Mouse (Mus musculus): ENCODE results near the gene Adamts3.

The Adamts3 gene

GRCm38 (mm10) chr5:89709459-89709858 lies 173.7 kb downstream of the Adamts3 start:
- no peak for DNase-seq (ENCODE audit: low spot score)

GRCm38 (mm10) chr5:89704264-89704663 lies 178.9 kb downstream of the Adamts3 start:
- peak; percentile 27 for DNase-seq (ENCODE audit: low spot score)

- DNase-seq (ENCODE audit: low spot score) = peak; percentile 59
These were observed 181.7 kb downstream of the Adamts3 start for GRCm38 (mm10) chr5:89701241-89702007.

GRCm38 (mm10) chr5:89687826-89688225 lies 195.3 kb downstream of the Adamts3 start:
- no peak for DNase-seq (ENCODE audit: low spot score)

GRCm38 (mm10) chr5:89679871-89680536 lies 203.1 kb downstream of the Adamts3 start:
- DNase-seq (ENCODE audit: low spot score) = no peak

GRCm38 (mm10) chr5:89678148-89678547 lies 205.0 kb downstream of the Adamts3 start:
- DNase-seq (ENCODE audit: low spot score) = no peak

GRCm38 (mm10) chr5:89674066-89674848 lies 208.9 kb downstream of the Adamts3 start:
- DNase-seq (ENCODE audit: low spot score) = no peak

- no peak for DNase-seq (ENCODE audit: low spot score)
These were observed 210.2 kb downstream of the Adamts3 start for GRCm38 (mm10) chr5:89672950-89673349.

- no peak for DNase-seq (ENCODE audit: low spot score)
These were observed 228.8 kb downstream of the Adamts3 start for GRCm38 (mm10) chr5:89654327-89654726.

- DNase-seq (ENCODE audit: low spot score) = no peak
These were observed 229.3 kb downstream of the Adamts3 start for GRCm38 (mm10) chr5:89653862-89654261.

- no peak for DNase-seq (ENCODE audit: low spot score)
These were observed 236.2 kb downstream of the Adamts3 start for GRCm38 (mm10) chr5:89646940-89647339.

- DNase-seq (ENCODE audit: low spot score) = no peak
These were observed 247.7 kb downstream of the Adamts3 start for GRCm38 (mm10) chr5:89635434-89635833.

GRCm38 (mm10) chr5:89631599-89631998 lies 251.5 kb downstream of the Adamts3 start:
- DNase-seq (ENCODE audit: low spot score) = no peak

All from ovary, postnatal 36 days (tissue).